Mouse (Mus musculus): ENCODE measurements at regions not wholly inside any gene's neighbourhood (a gene's known extent, or its start where the extent isn't known, plus 50 kb on each side); places are given as distances from the start of the nearest gene placed in this dataset.

DNA sequence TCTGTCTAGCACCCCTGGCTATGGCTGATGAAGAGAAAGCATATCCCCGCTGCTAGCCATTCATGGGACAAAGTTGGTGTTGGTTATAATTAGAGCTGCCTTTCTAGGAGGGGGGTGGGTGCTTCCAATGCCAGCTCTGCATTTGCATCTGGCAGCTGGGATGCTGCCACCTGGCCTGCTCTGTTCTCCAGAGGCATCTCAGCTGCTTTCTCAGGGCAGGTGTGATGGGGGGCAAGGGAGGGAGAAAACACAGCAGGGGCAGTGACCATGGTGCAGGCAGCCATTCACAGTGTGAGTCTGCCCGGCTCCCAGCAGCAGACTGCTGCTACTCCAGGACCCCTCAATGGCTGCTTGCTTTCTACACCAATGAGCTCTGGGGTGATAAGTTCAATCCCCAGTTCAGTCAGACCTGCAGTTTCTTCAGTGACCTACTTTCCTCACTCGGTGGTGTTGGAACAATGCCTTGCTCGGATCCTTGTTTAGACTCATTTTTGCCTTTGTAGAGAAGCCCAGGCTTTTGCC is 73.9 kb upstream of the Klf7 start:
- TF ChIP-seq CTCF (IDR thresholded peaks at IDR 0.05; ENCODE audit: extremely low read depth, insufficient read depth, insufficient read length, insufficient replicate concordance): no peak
- no peak for TF ChIP-seq POLR2A (IDR thresholded peaks at IDR 0.05; ENCODE audit: low read depth, low read length)

Measured in spleen, adult 2 months (tissue).